Mouse (Mus musculus) bone marrow macrophage, adult 2 months (primary cell): ENCODE measurements around the gene Ctcf.

ENCODE experiments used
- CTCF ChIP-seq: IDR thresholded peaks from 2 replicates; pipeline ENCODE4 v1.5.1; 2012; ENCODE audit warnings: low read depth, mild to moderate bottlenecking, low read length, moderate library complexity
- POLR2A ChIP-seq: IDR thresholded peaks from 2 replicates; pipeline ENCODE4 v1.6.1; 2012; ENCODE audit warnings: mild to moderate bottlenecking, low read depth, low read length, borderline replicate concordance

GRCm38 (mm10) chr8:105621841-105622240 lies 14.5 kb upstream of the Ctcf start:
- TF ChIP-seq CTCF (no peak), POLR2A (no peak)
